Mouse (Mus musculus) E14TG2a.4 (cell line): ENCODE measurements around the gene Ablim2.
A peak's percentile ranks its signal among the peaks of the same experiment; 100 is the strongest.

Experiments used
- CTCF ChIP-seq: conservative IDR thresholded peaks from 2 replicates; pipeline ENCODE4 v1.5.1; 2014; ENCODE audit warnings: low read length
- NANOG ChIP-seq: IDR thresholded peaks from 2 replicates; pipeline ENCODE4 v1.6.1; 2014; ENCODE audit warnings: borderline replicate concordance, low read length, mixed read lengths
- POU5F1 ChIP-seq: IDR thresholded peaks from 2 replicates; pipeline ENCODE4 v1.6.1; 2014; ENCODE audit warnings: low read length, borderline replicate concordance

DNA sequence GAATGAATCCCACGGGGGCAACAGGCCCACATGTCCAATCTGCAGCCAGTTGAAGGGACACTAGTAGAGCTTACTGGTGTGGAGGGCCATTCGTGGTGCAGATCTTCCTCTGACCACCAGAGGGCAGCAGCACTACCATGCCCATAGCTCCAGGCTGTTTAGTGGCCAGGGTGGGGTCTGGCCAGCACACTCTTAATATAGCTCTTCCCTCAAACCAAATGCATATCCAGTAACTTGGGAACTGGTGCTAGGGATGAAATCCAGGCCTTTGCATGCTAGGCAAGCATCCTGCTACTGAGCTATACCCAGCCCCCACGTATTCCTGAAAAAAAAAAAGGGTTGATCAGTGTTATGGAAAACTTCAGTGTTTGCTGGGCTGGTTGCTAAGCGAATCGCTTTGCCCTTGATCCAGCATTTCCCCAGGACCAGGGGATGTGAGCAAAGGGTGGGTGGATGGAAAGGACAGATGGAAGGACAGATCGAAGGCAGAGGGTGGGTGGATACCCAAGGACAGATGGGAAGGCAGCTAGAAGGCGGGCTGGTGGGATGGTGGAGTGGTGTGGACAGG is 37.9 kb downstream of the Ablim2 start:
- peak; percentile 93 for TF ChIP-seq CTCF
- no peak for TF ChIP-seq NANOG
- no peak for TF ChIP-seq POU5F1
